Mouse (Mus musculus) telencephalon, adult 2 months (tissue): ENCODE data around the gene Fabp7.
A peak's percentile ranks its signal among the peaks of the same experiment; 100 is the strongest.

Experiments used
- DNase-seq: peaks from one replicate; pipeline ENCODE4 v3.0.0-alpha.2; 2011; ENCODE audit warnings: low read depth, low spot score

Fabp7 gene

GRCm38 (mm10) chr10:57799486-57799885 is 14.8 kb downstream of the Fabp7 start:
- no peak for DNase-seq

- DNase-seq = no peak
Observed at GRCm38 (mm10) chr10:57807754-57808153, 23.1 kb downstream of the Fabp7 start.

GRCm38 (mm10) chr10:57812161-57812856 is 27.6 kb downstream of the Fabp7 start:
- peak; percentile 65 for DNase-seq

- DNase-seq = no peak
Observed at GRCm38 (mm10) chr10:57814295-57814694, 29.6 kb downstream of the Fabp7 start.

- no peak for DNase-seq
Observed at GRCm38 (mm10) chr10:57815869-57816268, 31.2 kb downstream of the Fabp7 start.

- DNase-seq = no peak
Observed at GRCm38 (mm10) chr10:57819209-57819608, 34.5 kb downstream of the Fabp7 start.

GRCm38 (mm10) chr10:57822473-57822872 is 37.8 kb downstream of the Fabp7 start:
- DNase-seq = peak; percentile 43

- no peak for DNase-seq
Observed at GRCm38 (mm10) chr10:57828649-57829048, 44.0 kb downstream of the Fabp7 start.

GRCm38 (mm10) chr10:57829621-57830020 is 44.9 kb downstream of the Fabp7 start:
- DNase-seq = no peak

GRCm38 (mm10) chr10:57835094-57835493 is 50.4 kb downstream of the Fabp7 start:
- DNase-seq = no peak

GRCm38 (mm10) chr10:57835982-57836381 is 51.3 kb downstream of the Fabp7 start:
- no peak for DNase-seq
